In genomic region chr2:84454551-84455235, GRCm38 (mm10) we compare ENCODE assay signal across 7 mouse cellular contexts. TPM values are rescaled to one million over a fixed set of nuclear protein-coding genes. Genes with fewer than 3 reads are reported as not detected.
A peak's percentile ranks its signal among the peaks of the same experiment; 100 is the strongest.
DNase-seq lines count a peak whose midpoint lies in the region; ATAC-seq and TF ChIP-seq lines count a peak whose summit lies in the region.

No protein-coding gene starts in this region.

- H3K27me3 ChIP-seq in kidney, embryonic 15.5 days: no peaks in the 10 kb centered on the region
- H3K27me3 ChIP-seq in kidney, adult 2 months (replicated peaks; ENCODE audit: control insufficient read depth, insufficient read depth, low read length): no peaks in the 10 kb centered on the region
- peaks cover 3 to 5% of the 10 kb centered on the region in 2 experiments; a peak in 2 of 4 replicates for H3K27me3 ChIP-seq in MEL (ENCODE audit: control insufficient read depth in 1 of 2, insufficient read depth in 2 of 2, low read length in 2 of 2)
- H3K27me3 ChIP-seq in embryonic facial prominence, embryonic 14.5 days (replicated peaks; ENCODE audit: control insufficient read depth, insufficient read depth, low read length): no peaks in the 10 kb centered on the region
- H3K27me3 ChIP-seq in midbrain, embryonic 13.5 days: no peaks in the 10 kb centered on the region

- TF ChIP-seq POLR2A in kidney, adult 2 months (IDR thresholded peaks at IDR 0.05; ENCODE audit: low read depth, low read length): no peak
- no peak for TF ChIP-seq POLR2A in MEL (IDR thresholded peaks at IDR 0.05; ENCODE audit: control insufficient read depth in 1 of 2, insufficient read depth in 1 of 2, low read depth in 1 of 2, low read length in 2 of 2, poor library complexity in 1 of 2)

- ATAC-seq in kidney, embryonic 15.5 days (replicated peaks; ENCODE audit: low FRiP score): peak; percentile 74
- ATAC-seq in embryonic facial prominence, embryonic 14.5 days (ENCODE audit: low read depth): no peak
- ATAC-seq in midbrain, embryonic 13.5 days: 0 out of 2 replicates have a peak, but pooled peaks have one; percentile 50

- H3K27ac ChIP-seq in kidney, embryonic 15.5 days: no peak overlapping the region
- H3K27ac ChIP-seq in kidney, adult 2 months (ENCODE audit: insufficient read depth, low read depth, low read length): no peak overlapping the region
- H3K27ac ChIP-seq in MEL (ENCODE audit: control insufficient read depth, low read depth, low read length): no peak overlapping the region
- H3K27ac ChIP-seq in embryonic facial prominence, embryonic 14.5 days (replicated peaks; ENCODE audit: low read depth, low read length): no peak overlapping the region
- H3K27ac ChIP-seq in midbrain, embryonic 13.5 days: no peak overlapping the region

- TF ChIP-seq EP300 in MEL (IDR thresholded peaks at IDR 0.05; ENCODE audit: low read depth in 1 of 2, low read length in 2 of 2): no peak

- TF ChIP-seq CTCF in kidney, adult 2 months (conservative IDR thresholded peaks at IDR 0.05; ENCODE audit: insufficient read depth, insufficient read length, low read depth, low read length): no peak
- TF ChIP-seq CTCF in MEL (IDR thresholded peaks at IDR 0.05 in 2 of 3, conservative IDR thresholded peaks at IDR 0.05 in 1 of 3; ENCODE audit: control insufficient read depth in 1 of 3, insufficient read depth in 1 of 3, low read depth in 2 of 3, low read length in 3 of 3, poor library complexity in 1 of 3, severe bottlenecking in 1 of 3): no peak

- no peaks in the 10 kb centered on the region for H3K79me2 ChIP-seq in MEL (ENCODE audit: control insufficient read depth, insufficient read depth, low read length, poor library complexity)

- H3K9me3 ChIP-seq in kidney, embryonic 15.5 days (replicated peaks): no peaks in the 10 kb centered on the region
- H3K9me3 ChIP-seq in MEL (replicated peaks; ENCODE audit: insufficient read depth, low read length): no peaks in the 10 kb centered on the region
- H3K9me3 ChIP-seq in embryonic facial prominence, embryonic 14.5 days (ENCODE audit: control insufficient read depth, low read length): no peaks in the 10 kb centered on the region
- H3K9me3 ChIP-seq in midbrain, embryonic 13.5 days: no peaks in the 10 kb centered on the region

- 0 out of 2 replicates have a peak, but pooled peaks cover 2% of the 10 kb centered on the region for H3K36me3 ChIP-seq in kidney, embryonic 15.5 days
- H3K36me3 ChIP-seq in kidney, adult 2 months (ENCODE audit: control insufficient read depth, insufficient read depth, low read length): no peaks in the 10 kb centered on the region
- H3K36me3 ChIP-seq in MEL (ENCODE audit: control insufficient read depth in 1 of 2, insufficient read depth in 2 of 2, low read length in 2 of 2): no peaks in the 10 kb centered on the region
- no peaks in the 10 kb centered on the region for H3K36me3 ChIP-seq in embryonic facial prominence, embryonic 14.5 days (ENCODE audit: control insufficient read depth, insufficient read depth, low read length)
- H3K36me3 ChIP-seq in midbrain, embryonic 13.5 days: no peaks in the 10 kb centered on the region

- H3K4me2 ChIP-seq in kidney, embryonic 15.5 days: peak overlapping the region; percentile 36
- peak overlapping the region; percentile 25; the same call in 1 of the 2 replicates for H3K4me2 ChIP-seq in embryonic facial prominence, embryonic 14.5 days (ENCODE audit: low read depth, low read length)
- H3K4me2 ChIP-seq in midbrain, embryonic 13.5 days (replicated peaks): no peak overlapping the region

- no peak for TF ChIP-seq RAD21 in MEL (IDR thresholded peaks at IDR 0.05; ENCODE audit: low read depth, low read length)

- no peak overlapping the region for H3K9ac ChIP-seq in kidney, embryonic 15.5 days
- H3K9ac ChIP-seq in MEL (ENCODE audit: control insufficient read depth, low read depth, low read length, poor library complexity, severe bottlenecking): no peak overlapping the region
- H3K9ac ChIP-seq in embryonic facial prominence, embryonic 14.5 days (ENCODE audit: low read depth, low read length): no peak overlapping the region
- H3K9ac ChIP-seq in midbrain, embryonic 13.5 days (replicated peaks): no peak overlapping the region

- H3K4me1 ChIP-seq in kidney, embryonic 15.5 days: 0 out of 2 replicates have a peak, but pooled peaks cover 4% of the 10 kb centered on the region
- no peaks in the 10 kb centered on the region for H3K4me1 ChIP-seq in kidney, adult 2 months (ENCODE audit: control insufficient read depth, insufficient read depth, low read length)
- no peaks in the 10 kb centered on the region for H3K4me1 ChIP-seq in MEL (ENCODE audit: control insufficient read depth in 1 of 2, insufficient read depth in 2 of 2, low read length in 2 of 2)
- no peaks in the 10 kb centered on the region for H3K4me1 ChIP-seq in embryonic facial prominence, embryonic 14.5 days (ENCODE audit: control insufficient read depth, insufficient read depth, low read length)
- no peaks in the 10 kb centered on the region for H3K4me1 ChIP-seq in midbrain, embryonic 13.5 days (replicated peaks)

- no peak for DNase-seq in kidney, adult 2 months
- DNase-seq in MEL (ENCODE audit: low read depth, low spot score): peak; percentile 4
- no peak for DNase-seq in embryonic facial prominence, embryonic 14.5 days (ENCODE audit: low spot score)
- DNase-seq in cerebellum, adult 9-10 months: no peak
- DNase-seq in ovary, postnatal 10 days (ENCODE audit: low spot score): no peak

- 50% methylated on average over 10 of the region's 10 CpGs for WGBS in kidney, embryonic 15.5 days
- 50% methylated on average over 10 of the region's 10 CpGs for WGBS in kidney, adult 2 months
- WGBS in embryonic facial prominence, embryonic 14.5 days: 60% methylated on average over 10 of the region's 10 CpGs
- 56% methylated on average over 10 of the region's 10 CpGs for WGBS in midbrain, embryonic 13.5 days

- no peak overlapping the region for H3K4me3 ChIP-seq in kidney, embryonic 15.5 days (replicated peaks)
- H3K4me3 ChIP-seq in kidney, adult 2 months (ENCODE audit: insufficient read depth, low read depth, low read length): no peak overlapping the region
- no peak overlapping the region for H3K4me3 ChIP-seq in MEL (ENCODE audit: control insufficient read depth in 1 of 2, insufficient read depth in 1 of 2, low read depth in 2 of 2, low read length in 2 of 2)
- no peak overlapping the region for H3K4me3 ChIP-seq in embryonic facial prominence, embryonic 14.5 days (ENCODE audit: low read depth, low read length)
- H3K4me3 ChIP-seq in midbrain, embryonic 13.5 days (replicated peaks): no peak overlapping the region

TF ChIP-seq in MEL, 35 proteins besides CTCF, POLR2A, EP300 and RAD21:
- TF ChIP-seq SIN3A (IDR thresholded peaks at IDR 0.05; ENCODE audit: low read length) (no peak), JUND (IDR thresholded peaks at IDR 0.05; ENCODE audit: low read depth, low read length) (0 out of 2 replicates have a peak, but pooled peaks have one; percentile 72)

RNA-seq across cellular contexts. Expression of gene Tfpi, which starts 21.9 kb away (rescaled TPM):
- polyA plus RNA-seq in kidney, embryonic 15.5 days (2015; fragmentation: Nextera tagmentation; extraction: Ambion mirVana): 34.6 and 38.2 TPM in 2 replicates
- 4.4 and 6.9 TPM in 2 replicates for polyA plus RNA-seq in kidney, adult 2 months (2012; rRNA removed)
- total RNA-seq in MEL (2012; rRNA removed): 0.82 and 1.1 TPM in 2 replicates
- 1 to 10 TPM in 1 of 2 experiments, not detected in 1; 2.5 TPM for polyA plus RNA-seq in MEL (2012; ENCODE audit: insufficient read depth in 1 of 2, insufficient read length in 2 of 2, low read depth in 1 of 2, low replicate concordance in 2 of 2, missing spikeins in 1 of 2)
- polyA plus RNA-seq in embryonic facial prominence, embryonic 14.5 days (2014; fragmentation: Nextera tagmentation; extraction: Ambion mirVana): 44.3 and 44.5 TPM in 2 replicates
- 13.6 and 15.0 TPM in 2 replicates for polyA plus RNA-seq in midbrain, embryonic 13.5 days (2015; fragmentation: Nextera tagmentation; extraction: Ambion mirVana)

RNA-seq across cellular contexts. Expression of gene Calcrl, which starts 29.5 kb away (rescaled TPM):
- polyA plus RNA-seq in kidney, embryonic 15.5 days (2015; fragmentation: Nextera tagmentation; extraction: Ambion mirVana): 65.6 and 73.4 TPM in 2 replicates
- polyA plus RNA-seq in kidney, adult 2 months (2012; rRNA removed): 6.6 and 9.8 TPM in 2 replicates
- not detected in 2 replicates for total RNA-seq in MEL (2012; rRNA removed)
- polyA plus RNA-seq in MEL (2012; ENCODE audit: insufficient read depth in 1 of 2, insufficient read length in 2 of 2, low read depth in 1 of 2, low replicate concordance in 2 of 2, missing spikeins in 1 of 2): not detected
- polyA plus RNA-seq in embryonic facial prominence, embryonic 14.5 days (2014; fragmentation: Nextera tagmentation; extraction: Ambion mirVana): 23.3 and 25.2 TPM in 2 replicates
- 7.0 and 8.5 TPM in 2 replicates for polyA plus RNA-seq in midbrain, embryonic 13.5 days (2015; fragmentation: Nextera tagmentation; extraction: Ambion mirVana)
